Mouse (Mus musculus) lung, embryonic 15.5 days (tissue): Measurements from ENCODE around the gene Skida1. TPM values are rescaled to one million over a fixed set of nuclear protein-coding genes. Genes with fewer than 3 reads are reported as not detected.

ENCODE experiments used
- ATAC-seq: fragments of 200-750 bp; cut with Nextera tagmentation; 2 replicates; pipeline ENCODE4 v1.8.0; 2017; ENCODE audit warnings: moderate number of reproducible peaks, borderline replicate concordance; ENCODE audit not compliant: low FRiP score, low TSS enrichment; ENCODE audit errors: extremely low read depth
- H3K27ac ChIP-seq: fragments of 300-500 bp; sonication (generic); 2 replicates; pipeline ENCODE4 v1.5.1; 2015; ENCODE audit warnings: moderate library complexity, mild to moderate bottlenecking, inconsistent platforms
- H3K27me3 ChIP-seq: fragments of 300-500 bp; sonication (generic); 2 replicates; pipeline ENCODE4 v1.6.1; 2015; ENCODE audit warnings: inconsistent platforms
- H3K36me3 ChIP-seq: fragments of 300-500 bp; sonication (generic); 2 replicates; pipeline ENCODE4 v1.6.1; 2015; ENCODE audit warnings: inconsistent platforms
- H3K4me1 ChIP-seq: fragments of 300-500 bp; sonication (generic); 2 replicates; pipeline ENCODE4 v1.6.1; 2015; ENCODE audit warnings: inconsistent platforms
- H3K4me2 ChIP-seq: fragments of 300-500 bp; sonication (generic); 2 replicates; pipeline ENCODE4 v1.6.1; 2015; ENCODE audit warnings: inconsistent platforms, mild to moderate bottlenecking, moderate library complexity
- H3K4me3 ChIP-seq: fragments of 300-500 bp; sonication (generic); 2 replicates; pipeline ENCODE4 v1.5.1; 2015; ENCODE audit warnings: mild to moderate bottlenecking, inconsistent platforms
- H3K9ac ChIP-seq: fragments of 300-500 bp; sonication (generic); 2 replicates; pipeline ENCODE4 v1.6.1; 2015; ENCODE audit warnings: inconsistent platforms
- H3K9me3 ChIP-seq: fragments of 300-500 bp; sonication (generic); 2 replicates; pipeline ENCODE4 v1.6.1; 2016; ENCODE audit warnings: inconsistent platforms
- WGBS: fragments of 180-500 bp; shearing (Covaris S2); methylation state at CpG from one replicate; pipeline ENCODE4 v1.1.7; 2015; 5-methylcytosine and 5-hydroxymethylcytosine counted together
- polyA plus RNA-seq: library from polyadenylated mRNA; unstranded; fragments of >200 nt; fragmentation: Nextera tagmentation; extraction: Ambion mirVana; gene quantifications from 2 replicates; pipeline ENCODE4 v1.2.1, GENCODE M21; 2015

Skida1 gene
- polyA plus RNA-seq, 1 experiment from 2014 or later: 7.2 TPM

GRCm38 (mm10) chr2:18033166-18034108 lies 15.4 kb downstream of the Skida1 start:
- Histone ChIP-seq H3K4me3 (no peak overlapping the region), H3K27me3 (no peaks in the 10 kb centered on the region), H3K36me3 (no peaks in the 10 kb centered on the region), H3K9ac (no peak overlapping the region), H3K4me1 (peaks cover 19% of the 10 kb centered on the region), H3K9me3 (no peaks in the 10 kb centered on the region), H3K4me2 (no peak overlapping the region), H3K27ac (no peak overlapping the region)
- 70% methylated on average over 10 of the region's 10 CpGs for WGBS
- ATAC-seq: no peak

GRCm38 (mm10) chr2:18032538-18032895 lies 16.3 kb downstream of the Skida1 start:
- 66% methylated on average over 5 of the region's 5 CpGs for WGBS
- Histone ChIP-seq H3K4me1 (peaks cover 19% of the 10 kb centered on the region), H3K4me3 (no peak overlapping the region), H3K27me3 (no peaks in the 10 kb centered on the region), H3K9me3 (no peaks in the 10 kb centered on the region), H3K9ac (no peak overlapping the region), H3K36me3 (no peaks in the 10 kb centered on the region), H3K4me2 (no peak overlapping the region), H3K27ac (no peak overlapping the region)
- no peak for ATAC-seq

GRCm38 (mm10) chr2:18031831-18032537 lies 16.9 kb downstream of the Skida1 start:
- peak overlapping the region; percentile 36 for H3K4me3 ChIP-seq
- 4% methylated on average over 34 of the region's 34 CpGs for WGBS
- peak overlapping the region; percentile 79 for H3K4me2 ChIP-seq
- H3K27me3 ChIP-seq: no peaks in the 10 kb centered on the region
- H3K4me1 ChIP-seq: peaks cover 21% of the 10 kb centered on the region
- H3K9me3 ChIP-seq: no peaks in the 10 kb centered on the region
- 0 out of 2 replicates have a peak overlapping the region, but pooled peaks have one; percentile 25 for H3K27ac ChIP-seq
- H3K36me3 ChIP-seq: no peaks in the 10 kb centered on the region
- no peak for ATAC-seq
- H3K9ac ChIP-seq: peak overlapping the region; percentile 42

GRCm38 (mm10) chr2:18031271-18031821 lies 17.5 kb downstream of the Skida1 start:
- Histone ChIP-seq H3K9me3 (no peaks in the 10 kb centered on the region), H3K4me1 (peaks cover 23% of the 10 kb centered on the region), H3K27me3 (no peaks in the 10 kb centered on the region), H3K27ac (no peak overlapping the region), H3K36me3 (no peaks in the 10 kb centered on the region), H3K9ac (peak overlapping the region; percentile 42), H3K4me3 (peak overlapping the region; percentile 36), H3K4me2 (peak overlapping the region; percentile 79)
- no peak for ATAC-seq
- WGBS: 13% methylated on average over 26 of the region's 26 CpGs

GRCm38 (mm10) chr2:18030581-18030980 lies 18.3 kb downstream of the Skida1 start:
- no peak overlapping the region for H3K4me3 ChIP-seq
- H3K4me1 ChIP-seq: peaks cover 27% of the 10 kb centered on the region
- peak overlapping the region; percentile 79; the same call in 1 of the 2 replicates for H3K4me2 ChIP-seq
- WGBS: 61% methylated on average over 8 of the region's 8 CpGs
- no peak overlapping the region for H3K9ac ChIP-seq
- no peaks in the 10 kb centered on the region for H3K9me3 ChIP-seq
- ATAC-seq: no peak
- H3K27ac ChIP-seq: no peak overlapping the region
- H3K27me3 ChIP-seq: no peaks in the 10 kb centered on the region
- no peaks in the 10 kb centered on the region for H3K36me3 ChIP-seq

- H3K4me2 ChIP-seq: no peak overlapping the region
- H3K9me3 ChIP-seq: no peaks in the 10 kb centered on the region
- H3K27me3 ChIP-seq: no peaks in the 10 kb centered on the region
- ATAC-seq: no peak
- H3K4me3 ChIP-seq: no peak overlapping the region
- no peak overlapping the region for H3K27ac ChIP-seq
- H3K9ac ChIP-seq: no peak overlapping the region
- 92% methylated on average over 7 of the region's 7 CpGs for WGBS
- peaks cover 31% of the 10 kb centered on the region for H3K4me1 ChIP-seq
- no peaks in the 10 kb centered on the region for H3K36me3 ChIP-seq
Measured at GRCm38 (mm10) chr2:18029656-18030055, 19.2 kb downstream of the Skida1 start.

- 0% methylated on average over 61 of the region's 61 CpGs for WGBS
- Histone ChIP-seq H3K27ac (peak overlapping the region; percentile 99), H3K4me1 (peaks cover 31% of the 10 kb centered on the region), H3K27me3 (no peaks in the 10 kb centered on the region), H3K9me3 (no peaks in the 10 kb centered on the region), H3K4me3 (peak overlapping the region; percentile 61), H3K4me2 (peak overlapping the region; percentile 94), H3K9ac (peak overlapping the region; percentile 93), H3K36me3 (no peaks in the 10 kb centered on the region)
- ATAC-seq: peak; percentile 89
Measured at GRCm38 (mm10) chr2:18028140-18029021, 20.5 kb downstream of the Skida1 start.

GRCm38 (mm10) chr2:18027448-18028139 lies 21.3 kb downstream of the Skida1 start:
- ATAC-seq: peak; percentile 90
- Histone ChIP-seq H3K4me1 (peaks cover 31% of the 10 kb centered on the region), H3K27ac (peak overlapping the region; percentile 99), H3K27me3 (no peaks in the 10 kb centered on the region), H3K36me3 (no peaks in the 10 kb centered on the region), H3K9ac (peak overlapping the region; percentile 93), H3K4me2 (peak overlapping the region; percentile 94), H3K9me3 (no peaks in the 10 kb centered on the region), H3K4me3 (peak overlapping the region; percentile 61)
- under 1% methylated on average over 44 of the region's 44 CpGs for whole genome bisulfite sequencing

- no peak for ATAC-seq
- Histone ChIP-seq H3K4me1 (peaks cover 23% of the 10 kb centered on the region), H3K36me3 (no peaks in the 10 kb centered on the region), H3K4me3 (peak overlapping the region; percentile 61), H3K9ac (peak overlapping the region; percentile 93), H3K27me3 (no peaks in the 10 kb centered on the region), H3K27ac (peak overlapping the region; percentile 11; the same call in 1 of the 2 replicates), H3K9me3 (no peaks in the 10 kb centered on the region), H3K4me2 (peak overlapping the region; percentile 94)
- WGBS: under 1% methylated on average over 44 of the region's 44 CpGs
Measured at GRCm38 (mm10) chr2:18026116-18026947, 22.5 kb downstream of the Skida1 start.

GRCm38 (mm10) chr2:18025781-18026115 lies 23.1 kb downstream of the Skida1 start:
- Histone ChIP-seq H3K27ac (peak overlapping the region; percentile 11; the same call in 1 of the 2 replicates), H3K9ac (peak overlapping the region; percentile 93), H3K27me3 (no peaks in the 10 kb centered on the region), H3K9me3 (no peaks in the 10 kb centered on the region), H3K4me2 (peak overlapping the region; percentile 94), H3K4me3 (peak overlapping the region; percentile 61), H3K36me3 (no peaks in the 10 kb centered on the region), H3K4me1 (peaks cover 17% of the 10 kb centered on the region)
- 3% methylated on average over 14 of the region's 14 CpGs for WGBS
- no peak for ATAC-seq
